Mouse (Mus musculus) large intestine, adult 2 months (tissue): Measurements from ENCODE around the gene Meiob. TPM values are rescaled to one million over a fixed set of nuclear protein-coding genes. Genes with fewer than 3 reads are reported as not detected.

Source experiments
- DNase-seq: peaks from one replicate; pipeline ENCODE4 v3.0.0-alpha.2; 2012; ENCODE audit warnings: low read depth, low spot score
- WGBS: fragments of 180-500 bp; shearing (Covaris S2); methylation state at CpG from one replicate; pipeline ENCODE4 v1.1.7; 2018; 5-methylcytosine and 5-hydroxymethylcytosine counted together
- polyA plus RNA-seq: library from polyadenylated mRNA; depleted of rRNA; stranded (reverse); fragments of >200 nt; gene quantifications from 2 replicates; pipeline ENCODE4 v1.2.3, GENCODE M21; 2012

Meiob gene
- polyA plus RNA-seq, 1 experiment, result 0.05 TPM

GRCm38 (mm10) chr17:24818172-24818571 lies 14.1 kb downstream of the Meiob start:
- WGBS, result 31% methylated on average over 6 of the region's 6 CpGs
- no peak for DNase-seq

DNA sequence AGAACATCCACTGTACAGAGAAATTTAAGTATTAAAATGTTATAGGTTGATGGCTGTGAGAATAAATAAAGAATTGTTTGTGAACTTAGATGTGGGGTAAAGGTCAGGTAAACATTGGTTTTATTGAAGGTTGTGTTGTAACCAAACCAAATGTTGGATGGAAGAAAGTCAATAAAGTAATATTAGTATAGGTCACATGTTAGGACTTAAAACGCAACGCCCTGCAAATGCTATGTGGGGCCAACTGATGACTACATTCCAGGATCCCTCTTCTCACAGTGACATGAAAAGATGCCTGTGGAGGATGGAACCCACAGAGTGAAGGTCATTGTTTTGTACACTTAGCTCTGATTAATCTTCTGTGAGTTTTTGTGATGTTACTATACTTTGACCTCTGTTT lies 15.4 kb downstream of the Meiob start:
- no peak for DNase-seq
- 22% methylated on average over 2 of the region's 2 CpGs for WGBS

- 43% methylated on average over 3 of the region's 3 CpGs for whole genome bisulfite sequencing
- no peak for DNase-seq
These were observed 17.5 kb downstream of the Meiob start for GRCm38 (mm10) chr17:24821351-24822280.

- no peak for DNase-seq
- WGBS, result 74% methylated on average over 8 of the region's 8 CpGs
These were observed 35.8 kb downstream of the Meiob start, which contains the start of gene Hagh for GRCm38 (mm10) chr17:24839842-24840241. Hagh (plus strand) TSS chr17:24840143.

DNA sequence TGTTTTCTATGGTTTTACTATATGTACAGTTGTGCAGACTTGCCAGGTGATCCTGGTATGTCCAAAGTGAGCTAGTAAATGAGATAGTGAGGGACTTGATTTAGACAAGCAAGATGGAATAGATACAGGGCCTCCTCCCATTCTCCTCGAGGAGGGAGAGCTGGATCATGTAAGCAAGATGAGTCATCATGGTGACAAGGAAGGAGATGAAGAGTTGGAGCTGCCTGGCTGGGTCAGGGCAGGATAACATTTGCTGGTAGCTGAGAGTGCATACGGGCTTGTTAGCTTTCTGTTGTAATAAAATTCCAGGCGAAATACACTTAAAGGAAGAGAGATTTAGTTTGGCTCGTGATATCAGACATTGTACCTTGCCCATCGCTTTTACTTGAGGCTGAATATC lies 36.3 kb downstream of the Meiob start:
- WGBS, result 21% methylated on average over 5 of the region's 5 CpGs
- no peak for DNase-seq

DNA sequence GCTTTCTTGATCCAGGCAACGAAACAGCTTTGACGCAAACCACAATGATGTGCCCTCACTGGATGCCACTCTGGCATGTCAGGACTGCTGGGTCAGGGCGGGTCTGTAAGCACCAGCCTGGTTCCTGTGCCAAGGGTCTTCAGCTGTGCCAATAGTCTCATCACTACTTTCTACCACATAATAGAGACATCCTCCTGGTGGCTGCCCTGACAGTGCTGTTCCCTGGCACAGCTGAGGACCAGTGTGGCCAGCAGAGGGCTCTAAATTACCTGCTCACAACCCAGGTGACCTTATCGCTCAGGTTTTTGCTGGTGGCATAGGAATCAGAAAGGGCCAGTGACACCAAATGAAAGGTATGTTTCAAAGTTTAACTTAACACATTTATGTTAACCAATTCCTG lies 37.0 kb downstream of the Meiob start:
- 53% methylated on average over 4 of the region's 4 CpGs for WGBS
- DNase-seq, result no peak

DNA sequence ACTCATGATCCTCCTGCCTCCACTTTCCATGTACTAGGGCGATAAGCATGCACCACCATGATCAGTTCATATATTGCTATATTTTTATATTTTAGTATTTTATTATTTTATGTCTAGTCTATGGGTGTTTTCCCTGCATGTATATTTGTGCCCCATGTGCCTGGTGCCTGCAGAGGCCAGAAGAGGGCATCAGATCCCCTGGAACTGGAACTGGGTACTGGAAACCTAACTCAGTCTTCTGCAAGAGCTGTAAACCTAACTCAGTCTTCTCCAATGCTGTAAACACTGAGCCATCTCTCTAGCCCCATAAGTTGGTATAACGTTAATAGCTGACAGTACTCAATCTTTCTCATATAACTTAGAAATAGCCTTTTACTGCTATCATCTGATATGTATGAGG lies 38.5 kb downstream of the Meiob start:
- DNase-seq, result no peak
- WGBS, result 40% methylated on average over 2 of the region's 2 CpGs

DNA sequence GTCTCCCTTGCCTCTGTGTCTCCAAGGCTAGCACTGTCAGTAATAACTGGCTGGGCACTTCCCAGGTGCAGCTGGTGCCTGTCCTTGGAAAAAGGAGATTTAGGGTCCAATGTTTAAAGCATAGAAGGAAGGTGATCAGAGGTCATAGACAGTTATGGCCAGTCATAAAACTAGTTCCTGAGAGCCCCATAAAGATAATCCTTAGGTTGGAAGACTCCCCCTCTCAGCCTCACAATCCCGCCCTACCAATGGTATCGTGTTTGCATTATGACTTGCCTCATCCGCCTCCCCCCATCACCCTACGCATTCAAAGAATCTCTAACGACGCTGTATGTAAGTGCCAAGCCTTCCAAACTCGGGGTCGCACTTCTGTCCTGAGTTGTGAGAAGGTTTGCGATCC lies 40.4 kb downstream of the Meiob start:
- DNase-seq, result no peak
- WGBS, result 10% methylated on average over 9 of the region's 9 CpGs

- no peak for DNase-seq
- WGBS, result 37% methylated on average over 1 of the region's 1 CpGs
These were observed 43.3 kb downstream of the Meiob start for GRCm38 (mm10) chr17:24847386-24847785.

- DNase-seq, result no peak
These were observed 44.5 kb downstream of the Meiob start for GRCm38 (mm10) chr17:24848600-24849031.

GRCm38 (mm10) chr17:24849733-24850064 lies 45.6 kb downstream of the Meiob start:
- WGBS, result under 1% methylated on average over 21 of the region's 21 CpGs

DNA sequence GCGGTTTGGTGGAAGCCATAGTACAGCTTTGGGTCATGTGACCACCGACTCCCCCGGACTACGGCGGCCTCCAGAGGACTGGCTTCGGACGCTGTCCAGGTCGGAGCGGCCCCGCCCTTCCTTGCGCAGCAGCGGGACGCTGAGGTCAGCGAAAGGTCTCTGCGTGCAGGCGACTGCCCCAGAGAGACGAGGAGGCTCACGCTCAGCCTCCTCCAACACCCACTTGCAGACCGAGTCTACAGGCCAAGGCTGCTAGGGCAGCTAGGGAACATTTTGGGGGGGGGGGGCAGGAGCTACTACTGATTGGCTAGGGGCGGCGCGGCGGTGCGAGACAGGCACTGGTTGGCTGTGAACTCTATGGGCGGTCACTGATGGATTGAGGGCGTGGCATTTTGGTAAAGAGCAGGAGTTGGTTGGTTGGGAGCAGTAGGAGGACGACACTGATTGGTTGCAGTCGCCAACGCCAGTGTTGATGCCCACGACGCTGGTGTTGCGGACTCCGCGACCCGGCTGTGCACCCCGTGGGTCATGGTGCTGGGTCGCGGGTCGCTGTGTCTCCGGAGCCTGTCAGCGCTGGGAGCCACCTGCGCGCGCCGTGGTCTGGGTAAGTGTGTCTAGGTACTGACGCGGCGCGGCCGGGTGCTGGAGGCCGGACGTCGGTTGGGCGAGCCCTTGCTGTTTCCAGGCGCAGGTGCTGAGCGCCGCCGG lies 46.1 kb downstream of the Meiob start, which contains the start of gene Fahd1:
Gene Fahd1 (minus strand): TSS at position 300 of the 708 bp plus-strand sequence.
- WGBS, result under 1% methylated on average over 58 of the region's 58 CpGs
- DNase-seq, result peak; percentile 93

More at GRCm38 (mm10) chr17:24849733-24850064, 45.6 kb downstream of the Meiob start:
- DNase-seq, result no peak

- DNase-seq, result no peak
- under 1% methylated on average over 20 of the region's 20 CpGs for WGBS
These were observed 46.7 kb downstream of the Meiob start for GRCm38 (mm10) chr17:24850773-24851127.

- WGBS, result 56% methylated on average over 10 of the region's 10 CpGs
- DNase-seq, result no peak
These were observed 47.5 kb downstream of the Meiob start for GRCm38 (mm10) chr17:24851381-24852125.

- WGBS, result 83% methylated on average over 3 of the region's 3 CpGs
- no peak for DNase-seq
These were observed 51.9 kb downstream of the Meiob start for GRCm38 (mm10) chr17:24855838-24856464.

GRCm38 (mm10) chr17:24856589-24856988 lies 52.5 kb downstream of the Meiob start:
- DNase-seq, result no peak
- WGBS, result 90% methylated on average over 13 of the region's 13 CpGs

DNA sequence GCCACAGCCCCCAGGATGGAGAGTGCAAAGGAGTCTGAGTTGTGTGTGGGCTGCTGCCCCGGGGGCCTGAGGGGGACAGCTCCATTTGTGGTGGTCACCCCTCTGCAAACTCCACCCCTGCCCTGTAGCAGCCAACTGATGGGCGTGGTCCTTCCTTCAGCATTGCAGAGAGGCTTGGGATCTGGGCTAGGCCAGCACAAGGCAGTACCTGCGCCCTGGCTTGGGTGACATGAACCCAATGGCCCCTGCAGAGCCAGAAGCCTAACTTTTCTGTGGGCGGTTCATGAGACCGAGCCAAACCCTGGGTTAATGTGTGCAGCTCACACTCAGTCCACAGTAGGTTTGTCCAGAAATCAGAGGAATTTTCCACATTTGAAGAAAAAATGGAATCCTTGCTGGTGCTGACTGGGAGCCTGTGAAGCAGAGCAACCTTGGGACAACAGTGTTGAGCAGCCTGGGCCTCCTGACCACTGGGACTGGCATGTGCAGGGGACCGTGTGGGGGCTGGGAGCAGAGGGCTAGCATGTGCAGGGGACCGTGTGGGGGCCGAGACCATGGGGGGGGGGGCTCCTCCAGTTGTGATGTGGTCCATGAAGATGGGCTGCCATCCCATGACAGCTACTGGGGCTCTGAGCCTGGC lies 53.9 kb downstream of the Meiob start:
- WGBS, result 80% methylated on average over 8 of the region's 8 CpGs
- no peak for DNase-seq

- WGBS, result 87% methylated on average over 6 of the region's 6 CpGs
- no peak for DNase-seq
These were observed 54.9 kb downstream of the Meiob start for GRCm38 (mm10) chr17:24858967-24859366.

GRCm38 (mm10) chr17:24860076-24860475 lies 56.0 kb downstream of the Meiob start:
- no peak for DNase-seq
- 95% methylated on average over 8 of the region's 8 CpGs for WGBS
